Mouse (Mus musculus) kidney, adult 8-10 months (tissue): Measurements from ENCODE around the gene A4galt.
A peak's percentile ranks its signal among the peaks of the same experiment; 100 is the strongest.

Source experiments
- DNase-seq, 2 experiments: peaks; one replicate each; pipeline ENCODE4 v3.0.0; 2022

The A4galt gene

GRCm38 (mm10) chr15:83224136-83224766 is 27.3 kb downstream of the A4galt start:
- no peak for DNase-seq

- peak; percentile 79 to 85 for DNase-seq
These were observed 28.2 kb downstream of the A4galt start for GRCm38 (mm10) chr15:83223208-83223962.

GRCm38 (mm10) chr15:83221721-83222120 is 29.9 kb downstream of the A4galt start:
- no peak for DNase-seq

- no peak for DNase-seq
These were observed 31.1 kb downstream of the A4galt start for GRCm38 (mm10) chr15:83220368-83221013.

DNA sequence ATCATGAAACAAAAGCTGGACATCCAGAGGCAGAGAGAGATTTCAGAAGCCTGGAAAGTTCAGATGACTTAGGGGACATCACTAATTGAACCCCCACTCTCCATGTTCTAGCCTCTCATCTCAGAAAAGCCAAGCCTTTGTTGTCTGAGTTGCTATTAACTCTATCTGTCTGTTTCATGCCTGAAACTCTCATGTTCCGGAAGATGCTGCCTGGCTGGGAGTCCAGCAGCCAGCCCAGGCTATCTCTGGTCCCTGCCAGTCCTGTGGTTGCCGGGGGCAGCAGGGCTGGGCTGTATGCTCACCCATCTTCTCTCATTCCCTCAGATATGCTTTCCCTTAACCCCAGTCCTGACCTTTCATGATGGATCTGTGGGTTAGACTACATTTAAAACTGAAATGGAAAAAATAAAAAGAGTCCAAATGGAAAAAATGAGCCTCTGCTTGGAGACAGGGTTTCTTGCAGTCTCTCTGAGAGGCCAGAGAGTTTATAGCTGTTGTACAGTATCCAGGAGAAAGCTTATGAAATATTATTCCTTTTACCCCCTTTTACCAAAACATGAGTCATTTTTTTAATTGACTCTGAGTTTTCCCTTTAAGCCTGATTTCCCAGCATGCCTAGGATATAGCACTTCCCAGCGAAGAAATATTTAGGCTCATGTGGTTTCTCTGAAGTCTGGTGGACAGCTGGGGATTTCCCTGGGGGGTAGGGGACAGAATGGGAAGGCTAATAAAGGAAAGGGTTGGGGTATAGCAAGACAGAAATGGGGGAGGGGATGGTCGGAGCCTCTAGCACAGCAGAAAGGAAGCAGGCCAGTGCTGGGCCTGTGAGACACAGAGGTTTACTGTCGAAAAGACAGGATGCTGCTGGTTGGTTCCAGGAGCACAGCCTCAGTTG is 36.0 kb downstream of the A4galt start:
- DNase-seq = no peak

GRCm38 (mm10) chr15:83210229-83210628 is 41.3 kb downstream of the A4galt start:
- DNase-seq = peak; percentile 70 to 77

- no peak for DNase-seq
These were observed 41.9 kb downstream of the A4galt start for GRCm38 (mm10) chr15:83209719-83210118.

- DNase-seq = no peak
These were observed 42.4 kb downstream of the A4galt start for GRCm38 (mm10) chr15:83209092-83209695.

DNA sequence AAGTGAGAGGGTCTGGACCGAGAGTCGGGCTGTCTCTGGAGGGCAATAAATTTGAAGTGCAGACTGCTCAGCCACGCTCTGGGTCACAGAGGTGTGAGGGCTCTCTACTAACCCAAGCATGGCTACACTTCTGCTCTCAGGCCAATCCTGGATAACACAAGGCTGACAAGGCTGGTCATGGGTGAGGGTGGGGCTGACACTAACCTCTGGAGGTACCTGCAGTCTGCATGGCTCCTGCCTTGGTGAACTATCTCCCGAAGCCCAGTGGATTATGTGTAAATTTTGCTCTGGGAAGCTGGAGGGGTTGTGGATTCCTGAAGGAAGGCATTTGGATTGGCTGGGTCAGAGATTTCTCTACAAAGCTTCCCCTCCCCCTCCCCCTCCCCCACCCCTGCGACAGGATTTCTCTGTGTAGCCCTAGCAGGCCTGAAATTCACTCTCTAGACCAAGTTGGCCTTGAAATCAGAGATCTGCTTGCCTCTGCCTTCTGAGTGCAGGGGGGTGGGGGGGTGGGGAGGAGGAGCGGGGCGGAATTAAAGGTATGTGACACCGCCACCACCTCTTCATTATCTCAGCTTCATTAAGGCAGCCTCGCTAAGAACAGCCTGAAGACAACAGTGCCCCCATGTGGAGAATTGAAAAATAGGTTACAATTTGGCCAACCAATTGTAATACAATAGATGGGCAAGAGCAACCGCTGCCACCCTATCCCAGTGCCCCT is 46.7 kb downstream of the A4galt start:
- DNase-seq = peak; percentile 66 to 67

GRCm38 (mm10) chr15:83202412-83202811 is 49.2 kb downstream of the A4galt start:
- DNase-seq = peak; percentile 55 to 70

DNA sequence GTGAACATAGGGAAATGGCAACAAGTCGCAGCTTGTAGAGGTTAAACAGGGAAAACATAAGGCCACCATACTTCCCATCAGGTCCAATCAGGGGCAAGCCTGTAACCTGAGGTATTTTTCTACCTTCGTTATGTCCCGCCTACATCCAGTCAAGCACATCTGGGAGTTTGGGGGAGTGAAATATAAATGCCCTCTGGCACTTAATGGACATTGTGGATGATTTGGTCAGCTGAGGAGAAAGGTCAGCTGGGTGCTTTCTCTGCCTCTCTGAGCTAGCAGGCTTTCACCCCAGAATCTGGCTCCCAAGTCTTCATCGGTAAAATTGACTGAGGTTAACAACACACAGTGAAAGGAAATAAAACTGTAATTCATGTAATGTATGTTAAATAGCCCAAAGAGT is 58.2 kb downstream of the A4galt start:
- DNase-seq = no peak

DNA sequence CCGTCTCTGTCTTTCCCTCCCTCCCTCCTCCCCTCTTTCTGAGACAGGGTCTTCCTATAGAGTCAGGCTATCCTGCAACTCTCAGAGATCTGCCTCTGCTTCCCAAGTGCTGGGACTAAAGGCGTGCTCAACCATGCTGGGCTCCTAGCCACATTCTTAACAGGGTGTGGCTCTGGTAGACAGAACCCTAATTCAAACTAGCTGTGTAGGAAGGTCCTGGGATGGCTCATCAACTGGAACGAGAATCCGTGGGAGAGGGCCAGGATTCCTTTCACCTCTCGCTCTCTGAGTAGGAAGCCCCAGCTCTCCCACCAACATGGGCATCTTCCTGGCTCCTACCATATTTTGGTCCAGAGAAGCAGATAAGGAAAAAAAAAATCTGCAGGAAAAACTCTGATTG is 69.2 kb downstream of the A4galt start:
- DNase-seq = no peak

DNA sequence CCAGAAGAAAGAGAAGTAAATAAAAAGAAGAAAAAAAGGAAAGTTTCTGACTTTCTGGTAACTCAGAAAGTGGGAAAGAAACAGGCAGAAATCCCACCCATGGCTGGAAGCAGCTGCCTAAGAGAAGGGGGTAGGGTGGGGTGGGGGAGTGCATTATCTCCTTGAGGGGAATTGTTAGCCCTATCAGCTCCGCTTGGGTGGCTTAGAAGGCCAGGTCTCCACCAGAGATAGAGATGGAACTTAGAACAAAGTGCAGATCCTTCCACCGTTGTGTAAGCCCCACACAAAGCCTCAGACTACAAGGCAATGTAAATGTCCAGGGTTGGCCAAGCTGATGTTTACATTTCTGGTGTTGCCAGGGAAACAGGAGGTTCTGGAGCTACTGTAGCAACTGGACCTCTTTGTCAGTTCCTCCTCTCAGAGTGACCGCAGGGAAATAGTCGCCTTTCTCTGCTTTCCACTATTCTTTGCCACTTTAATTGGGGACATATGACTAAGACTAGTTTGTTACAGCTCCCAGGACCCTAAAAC is 69.7 kb downstream of the A4galt start:
- DNase-seq = no peak

- no peak for DNase-seq
These were observed 71.6 kb downstream of the A4galt start for GRCm38 (mm10) chr15:83180004-83180403.
